Mouse (Mus musculus): Measurements from ENCODE around the gene Msi2.

DNA sequence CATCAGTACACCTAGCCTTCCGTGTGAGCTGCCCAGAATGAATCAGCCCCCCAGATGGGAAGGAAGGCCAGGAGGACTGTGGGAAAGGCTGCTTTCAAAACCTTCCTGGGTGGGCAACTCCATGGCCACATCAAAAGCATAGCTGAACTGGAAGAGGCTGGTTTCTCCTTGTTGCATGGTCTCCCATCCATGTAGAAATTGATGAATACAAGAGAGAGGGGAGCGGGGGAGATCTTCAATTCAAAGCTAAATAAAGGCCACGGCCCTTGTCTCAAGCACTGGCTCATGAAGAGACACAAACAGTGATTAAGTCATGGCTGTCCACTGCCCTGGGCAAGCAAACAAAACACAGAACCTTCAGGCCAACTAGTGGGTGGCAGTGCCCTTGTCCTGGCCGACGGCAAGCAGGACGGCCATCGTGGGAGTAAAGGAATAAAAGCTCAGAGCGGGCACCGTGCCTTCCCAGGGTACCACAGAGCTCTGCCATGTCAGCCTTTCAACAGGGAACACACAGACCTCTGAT lies 129.6 kb downstream of the Msi2 start:
- TF ChIP-seq CTCF (IDR thresholded peaks at IDR 0.05; ENCODE audit: low read depth, low read length) (no peak), POLR2A (IDR thresholded peaks at IDR 0.05; ENCODE audit: extremely low read depth, insufficient read depth, low read length) (no peak)
